ENCODE assay signal across 9 mouse cellular contexts in the genomic region with DNA sequence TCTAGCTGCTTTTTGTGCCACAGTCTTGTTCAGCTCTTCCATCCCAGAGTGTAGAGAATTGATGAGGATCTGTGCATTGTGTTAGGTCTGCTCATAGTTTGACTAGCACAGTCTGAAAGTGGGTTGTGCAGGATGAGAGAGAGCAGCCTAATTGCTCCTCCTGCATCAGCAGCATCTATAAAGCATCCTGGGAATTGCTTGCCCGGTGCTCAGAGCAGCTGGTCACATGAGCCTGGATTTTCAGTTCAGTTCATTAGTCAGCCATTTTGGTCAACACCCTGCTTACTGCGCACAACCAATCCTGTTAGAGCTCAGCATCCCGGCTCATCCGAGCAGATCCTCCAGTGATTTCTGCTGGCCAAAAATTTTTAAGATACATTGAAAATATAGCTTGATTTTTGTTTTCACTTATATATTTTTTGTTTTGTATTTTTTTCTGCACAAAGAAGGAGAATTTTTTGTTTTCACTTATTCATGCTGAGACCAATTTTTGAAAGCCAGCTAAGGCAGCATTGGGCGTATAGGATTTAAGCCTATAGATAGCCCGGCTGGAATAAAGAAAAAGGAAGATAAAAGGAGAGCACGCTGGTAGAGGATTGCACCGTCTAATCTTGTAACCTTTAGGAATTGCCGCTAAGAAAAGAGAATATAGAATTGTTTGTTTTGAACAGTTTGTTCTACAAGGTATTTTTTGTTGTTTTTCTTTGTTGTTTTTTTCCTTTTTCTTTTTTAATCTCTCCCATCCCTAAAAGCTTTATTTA. TPM values are rescaled to one million over a fixed set of nuclear protein-coding genes. Genes with fewer than 3 reads are reported as not detected.
DNase-seq lines count a peak whose midpoint lies in the region; ATAC-seq and TF ChIP-seq lines count a peak whose summit lies in the region.
"Had no signal": no experiment of that assay in that cellular context is flagged by ENCODE, and none has a peak within 500 bp of the region (broad histone marks: within the 10 kb centered on the region; RNA-seq: fewer than 3 reads in every experiment).

No protein-coding gene starts in this region.

- H3K4me3 ChIP-seq in embryonic facial prominence, embryonic 11.5 days (ENCODE audit: low read depth, low read length) = peak overlapping the region; percentile 40; the same call in 1 of the 2 replicates
- no peak overlapping the region for H3K4me3 ChIP-seq in heart, embryonic 14.5 days (ENCODE audit: control insufficient read depth in 1 of 2, insufficient read depth in 1 of 2, low read depth in 1 of 2, low read length in 2 of 2)
- peak overlapping the region; percentile 87 for H3K4me3 ChIP-seq in layer of hippocampus, adult 2 months
- peak overlapping the region; percentile 54 for H3K4me3 ChIP-seq in midbrain, embryonic 14.5 days (replicated peaks; ENCODE audit: low read depth, low read length)
- no peak overlapping the region for H3K4me3 ChIP-seq in liver, embryonic 12.5 days

- 48% methylated on average over 9 of the region's 9 CpGs for WGBS in embryonic facial prominence, embryonic 11.5 days
- 67% methylated on average over 9 of the region's 9 CpGs for WGBS in heart, embryonic 14.5 days
- 8% methylated on average over 9 of the region's 9 CpGs for WGBS in midbrain, embryonic 14.5 days
- WGBS in liver, embryonic 12.5 days (ENCODE audit: insufficient replicate concordance) = 69% methylated on average over 9 of the region's 9 CpGs

- no peaks in the 10 kb centered on the region for H3K36me3 ChIP-seq in embryonic facial prominence, embryonic 11.5 days (replicated peaks; ENCODE audit: control insufficient read depth, insufficient read depth, low read depth, low read length)
- H3K36me3 ChIP-seq in heart, embryonic 14.5 days (ENCODE audit: control insufficient read depth, insufficient read depth, low read length) = 0 out of 2 replicates have a peak, but pooled peaks cover 3% of the 10 kb centered on the region
- no peaks in the 10 kb centered on the region for H3K36me3 ChIP-seq in midbrain, embryonic 14.5 days (ENCODE audit: control insufficient read depth, insufficient read depth, low read length)
- no peaks in the 10 kb centered on the region for H3K36me3 ChIP-seq in liver, embryonic 12.5 days
- H3K36me3 ChIP-seq: stomach, embryonic 15.5 days had no signal

- peak overlapping the region; percentile 24; the same call in 1 of the 2 replicates for H3K4me2 ChIP-seq in embryonic facial prominence, embryonic 11.5 days (ENCODE audit: low read depth, low read length)
- H3K4me2 ChIP-seq in heart, embryonic 14.5 days (ENCODE audit: low read length) = peak overlapping the region; percentile 17; the same call in 1 of the 2 replicates
- peak overlapping the region; percentile 95 for H3K4me2 ChIP-seq in midbrain, embryonic 14.5 days (ENCODE audit: low read length)
- H3K4me2 ChIP-seq in liver, embryonic 12.5 days = no peak overlapping the region
- H3K4me2 ChIP-seq: stomach, embryonic 15.5 days had no signal

- intact Hi-C loops in heart, postnatal 36 days (cut with DNase I) = no loop called here

- ATAC-seq in embryonic facial prominence, embryonic 11.5 days (replicated peaks; ENCODE audit: insufficient number of reproducible peaks, low FRiP score, low TSS enrichment, low read depth) = peak; percentile 88
- no peak for ATAC-seq in heart, embryonic 14.5 days (ENCODE audit: insufficient number of reproducible peaks, insufficient read depth, low FRiP score, low read depth)
- peak; percentile 94 for ATAC-seq in midbrain, embryonic 14.5 days (ENCODE audit: low FRiP score, low TSS enrichment)
- ATAC-seq in liver, embryonic 12.5 days = no peak
- no peak for ATAC-seq in inflammation-experienced regulatory T-cells, adult 6 months

- no peaks in the 10 kb centered on the region for H3K27me3 ChIP-seq in embryonic facial prominence, embryonic 11.5 days (ENCODE audit: control insufficient read depth, insufficient read depth, low read length)
- no peaks in the 10 kb centered on the region for H3K27me3 ChIP-seq in heart, embryonic 14.5 days (ENCODE audit: control insufficient read depth, insufficient read depth, low read length)
- no peaks in the 10 kb centered on the region for H3K27me3 ChIP-seq in midbrain, embryonic 14.5 days (ENCODE audit: control insufficient read depth, insufficient read depth, low read length)
- H3K27me3 ChIP-seq in liver, embryonic 12.5 days (replicated peaks) = no peaks in the 10 kb centered on the region
- H3K27me3 ChIP-seq: stomach, embryonic 15.5 days had no signal

- peak; percentile 31 to 54 for DNase-seq in heart, adult 18-20 months
- no peak for DNase-seq in heart, postnatal 36 days
- peak; percentile 77 for DNase-seq in embryonic facial prominence, embryonic 11.5 days (ENCODE audit: low spot score)
- DNase-seq in layer of hippocampus, adult 2 months (ENCODE audit: low spot score in 2 of 2) = peak; percentile 89 to 95
- peak; percentile 93 for DNase-seq in midbrain, embryonic 14.5 days

- no peaks in the 10 kb centered on the region for H3K9me3 ChIP-seq in embryonic facial prominence, embryonic 11.5 days (replicated peaks; ENCODE audit: control insufficient read depth, low read length)
- no peaks in the 10 kb centered on the region for H3K9me3 ChIP-seq in heart, embryonic 14.5 days (ENCODE audit: control insufficient read depth, low read length)
- no peaks in the 10 kb centered on the region for H3K9me3 ChIP-seq in midbrain, embryonic 14.5 days (ENCODE audit: control insufficient read depth, low read length)
- H3K9me3 ChIP-seq in liver, embryonic 12.5 days (replicated peaks) = no peaks in the 10 kb centered on the region
- H3K9me3 ChIP-seq: stomach, embryonic 15.5 days had no signal

- H3K27ac ChIP-seq in embryonic facial prominence, embryonic 11.5 days (replicated peaks; ENCODE audit: low read depth, low read length) = no peak overlapping the region
- H3K27ac ChIP-seq in heart, embryonic 14.5 days (replicated peaks in 1 of 2; ENCODE audit: control insufficient read depth in 1 of 2, insufficient read depth in 1 of 2, low read depth in 2 of 2, low read length in 2 of 2) = no peak overlapping the region
- H3K27ac ChIP-seq in layer of hippocampus, adult 2 months = peak overlapping the region; percentile 93
- H3K27ac ChIP-seq in midbrain, embryonic 14.5 days (replicated peaks; ENCODE audit: low read depth, low read length) = peak overlapping the region; percentile 72
- H3K27ac ChIP-seq in liver, embryonic 12.5 days = no peak overlapping the region
- H3K27ac ChIP-seq: stomach, embryonic 15.5 days had no signal

- H3K4me1 ChIP-seq in embryonic facial prominence, embryonic 11.5 days (ENCODE audit: control insufficient read depth, insufficient read depth, low read length) = no peaks in the 10 kb centered on the region
- H3K4me1 ChIP-seq in heart, embryonic 14.5 days (ENCODE audit: control insufficient read depth in 2 of 2, insufficient read depth in 2 of 2, low read length in 2 of 2) = peaks cover 15 to 24% of the 10 kb centered on the region in 2 experiments
- H3K4me1 ChIP-seq in midbrain, embryonic 14.5 days (ENCODE audit: control insufficient read depth, insufficient read depth, low read length) = peaks cover 36% of the 10 kb centered on the region
- peaks cover 32% of the 10 kb centered on the region for H3K4me1 ChIP-seq in liver, embryonic 12.5 days

- no peak for TF ChIP-seq CTCF in layer of hippocampus, adult 2 months (conservative IDR thresholded peaks at IDR 0.05)

- H3K9ac ChIP-seq in embryonic facial prominence, embryonic 11.5 days (replicated peaks; ENCODE audit: low read length) = no peak overlapping the region; the same call in 1 of the 2 replicates
- H3K9ac ChIP-seq in heart, embryonic 14.5 days (ENCODE audit: low read length) = no peak overlapping the region
- H3K9ac ChIP-seq in midbrain, embryonic 14.5 days (replicated peaks; ENCODE audit: low read length) = peak overlapping the region; percentile 59
- no peak overlapping the region for H3K9ac ChIP-seq in liver, embryonic 12.5 days
- H3K9ac ChIP-seq: stomach, embryonic 15.5 days had no signal

RNA-seq across cellular contexts. Expression of a gene that starts 18.6 kb away (rescaled TPM):
- total RNA-seq in heart, adult 18-20 months (2021) = 10 to 100 TPM; 13.8 to 15.0 TPM
- total RNA-seq in heart, postnatal 36 days (2021) = 10 to 100 TPM; 13.6 to 14.1 TPM
- polyA plus RNA-seq in embryonic facial prominence, embryonic 11.5 days (2014; fragmentation: Nextera tagmentation; extraction: Ambion mirVana) = 34.1 and 39.9 TPM in 2 replicates
- polyA plus RNA-seq in heart, embryonic 14.5 days (2014; fragmentation: Nextera tagmentation; extraction: Ambion mirVana) = 15.6 and 16.5 TPM in 2 replicates
- 100 to 1,000 TPM; 169 TPM for total RNA-seq in layer of hippocampus, adult 2 months (2021)
- polyA plus RNA-seq in midbrain, embryonic 14.5 days (2014; fragmentation: Nextera tagmentation; extraction: Ambion mirVana) = 268 and 322 TPM in 2 replicates
- polyA plus RNA-seq in liver, embryonic 12.5 days (2016; fragmentation: Nextera tagmentation; extraction: Ambion mirVana) = 7.5 and 7.9 TPM in 2 replicates
- 1 to 10 TPM; 2.2 to 3.8 (median 3.7) TPM for polyA plus RNA-seq in inflammation-experienced regulatory T-cells, adult 6 months (2017; shearing (Covaris generic))

RNA-seq across cellular contexts. Expression of a gene that starts 29.2 kb away (rescaled TPM):
- 10 to 100 TPM; 20.1 to 21.6 TPM for total RNA-seq in heart, adult 18-20 months (2021)
- 10 to 100 TPM; 23.3 TPM for total RNA-seq in heart, postnatal 36 days (2021)
- polyA plus RNA-seq in embryonic facial prominence, embryonic 11.5 days (2014; fragmentation: Nextera tagmentation; extraction: Ambion mirVana) = 75.6 and 76.0 TPM in 2 replicates
- polyA plus RNA-seq in heart, embryonic 14.5 days (2014; fragmentation: Nextera tagmentation; extraction: Ambion mirVana) = 42.0 and 42.3 TPM in 2 replicates
- total RNA-seq in layer of hippocampus, adult 2 months (2021) = 10 to 100 TPM; 29.2 to 30.3 TPM
- 42.0 and 46.2 TPM in 2 replicates for polyA plus RNA-seq in midbrain, embryonic 14.5 days (2014; fragmentation: Nextera tagmentation; extraction: Ambion mirVana)
- 51.3 and 52.3 TPM in 2 replicates for polyA plus RNA-seq in liver, embryonic 12.5 days (2016; fragmentation: Nextera tagmentation; extraction: Ambion mirVana)
- 10 to 100 TPM; 84.0 to 91.4 (median 88.5) TPM for polyA plus RNA-seq in inflammation-experienced regulatory T-cells, adult 6 months (2017; shearing (Covaris generic))

RNA-seq across cellular contexts. Expression of a gene that starts 55.8 kb away (rescaled TPM):
- total RNA-seq in heart, adult 18-20 months (2021) = 10 to 100 TPM in 1 of 2 experiments, 1 to 10 TPM in 1; 2.1 to 13.5 TPM
- under 1 TPM in 1 of 2 experiments, not detected in 1; 0.38 TPM for total RNA-seq in heart, postnatal 36 days (2021)
- 0.35 and 0.39 TPM in 2 replicates for polyA plus RNA-seq in embryonic facial prominence, embryonic 11.5 days (2014; fragmentation: Nextera tagmentation; extraction: Ambion mirVana)
- 0.11 TPM in 1 of 2 replicates, not detected in the other for polyA plus RNA-seq in heart, embryonic 14.5 days (2014; fragmentation: Nextera tagmentation; extraction: Ambion mirVana)
- total RNA-seq in layer of hippocampus, adult 2 months (2021) = under 1 TPM; 0.31 to 0.42 TPM
- 0.36 and 0.39 TPM in 2 replicates for polyA plus RNA-seq in midbrain, embryonic 14.5 days (2014; fragmentation: Nextera tagmentation; extraction: Ambion mirVana)
- polyA plus RNA-seq in liver, embryonic 12.5 days (2016; fragmentation: Nextera tagmentation; extraction: Ambion mirVana) = 0.11 and 0.12 TPM in 2 replicates
- polyA plus RNA-seq in inflammation-experienced regulatory T-cells, adult 6 months (2017; shearing (Covaris generic)) = 10 to 100 TPM; 13.7 to 95.4 (median 24.5) TPM

Comparison
In these comparisons a context has a peak if more than half of its experiments do, and no peak if none do; other contexts are left out.
1. DNase-seq: peak in heart, adult 18-20 months (2 of 2), embryonic facial prominence, embryonic 11.5 days (single experiment), layer of hippocampus, adult 2 months (2 of 2) and midbrain, embryonic 14.5 days (single experiment); none in heart, postnatal 36 days (0 of 2).
2. ATAC-seq: peak in embryonic facial prominence, embryonic 11.5 days (single experiment) and midbrain, embryonic 14.5 days (single experiment); none in heart, embryonic 14.5 days (single experiment), liver, embryonic 12.5 days (single experiment) and inflammation-experienced regulatory T-cells, adult 6 months (single experiment).
3. H3K27ac ChIP-seq: peak in layer of hippocampus, adult 2 months (single experiment) and midbrain, embryonic 14.5 days (single experiment); none in embryonic facial prominence, embryonic 11.5 days (single experiment), heart, embryonic 14.5 days (0 of 2) and liver, embryonic 12.5 days (single experiment).
4. H3K4me3 ChIP-seq: peak in embryonic facial prominence, embryonic 11.5 days (single experiment), layer of hippocampus, adult 2 months (single experiment) and midbrain, embryonic 14.5 days (single experiment); none in heart, embryonic 14.5 days (0 of 2) and liver, embryonic 12.5 days (single experiment).
5. RNA of a gene that starts 55.8 kb away (polyA plus RNA-seq): 13.7 to 95.4 TPM in inflammation-experienced regulatory T-cells, adult 6 months; 0.36 to 0.39 TPM in midbrain, embryonic 14.5 days, 0.35 to 0.39 TPM in embryonic facial prominence, embryonic 11.5 days, 0.11 TPM in heart, embryonic 14.5 days and 0.11 to 0.12 TPM in liver, embryonic 12.5 days; every median in the first group is over 10 times any median in the second.